Mouse (Mus musculus): ENCODE data around the gene Exoc3. TPM values are rescaled to one million over a fixed set of nuclear protein-coding genes. Genes with fewer than 3 reads are reported as not detected.

Exoc3 gene
- polyA plus RNA-seq, 1 experiment from 2014 or later, result 44.2 TPM

- H3K4me3 ChIP-seq (ENCODE audit: low read depth, low read length), result no peak overlapping the region
- WGBS, result 68% methylated on average over 3 of the region's 3 CpGs
- H3K9me3 ChIP-seq (ENCODE audit: low read length), result no peaks in the 10 kb centered on the region
- no peak overlapping the region for H3K27ac ChIP-seq (ENCODE audit: low read length)
- no peak for ATAC-seq
- no peak overlapping the region for H3K4me2 ChIP-seq (replicated peaks; ENCODE audit: low read depth, low read length)
- DNase-seq (ENCODE audit: low spot score), result no peak
- peaks cover 17% of the 10 kb centered on the region; the same call in 1 of the 2 replicates for H3K27me3 ChIP-seq (replicated peaks; ENCODE audit: insufficient read depth, low read length)
- TF ChIP-seq EP300 (IDR thresholded peaks at IDR 0.05), result no peak
- no peak for TF ChIP-seq CTCF (IDR thresholded peaks at IDR 0.05)
- no peaks in the 10 kb centered on the region for H3K4me1 ChIP-seq (ENCODE audit: insufficient read depth, low read depth, low read length)
- no peaks in the 10 kb centered on the region for H3K36me3 ChIP-seq (ENCODE audit: insufficient read depth, low read length)
- no peak overlapping the region for H3K9ac ChIP-seq (replicated peaks; ENCODE audit: low read depth)
Measured at GRCm38 (mm10) chr13:74122632-74123031, 85.9 kb downstream of the Exoc3 start.

- Histone ChIP-seq H3K4me1 (ENCODE audit: insufficient read depth, low read depth, low read length) (no peaks in the 10 kb centered on the region), H3K9ac (replicated peaks; ENCODE audit: low read depth) (no peak overlapping the region), H3K4me3 (ENCODE audit: low read depth, low read length) (no peak overlapping the region), H3K9me3 (ENCODE audit: low read length) (no peaks in the 10 kb centered on the region), H3K27me3 (replicated peaks; ENCODE audit: insufficient read depth, low read length) (peaks cover 17% of the 10 kb centered on the region; the same call in 1 of the 2 replicates), H3K4me2 (replicated peaks; ENCODE audit: low read depth, low read length) (no peak overlapping the region), H3K36me3 (ENCODE audit: insufficient read depth, low read length) (no peaks in the 10 kb centered on the region), H3K27ac (ENCODE audit: low read length) (no peak overlapping the region)
- no peak for DNase-seq (ENCODE audit: low spot score)
- WGBS, result 39% methylated on average over 14 of the region's 14 CpGs
- ATAC-seq, result no peak
- no peak for TF ChIP-seq EP300 (IDR thresholded peaks at IDR 0.05)
- no peak for TF ChIP-seq CTCF (IDR thresholded peaks at IDR 0.05)
Measured at GRCm38 (mm10) chr13:74121795-74122330, 86.7 kb downstream of the Exoc3 start.

GRCm38 (mm10) chr13:74121141-74121602, 87.4 kb downstream of the Exoc3 start, which contains the start of gene Slc9a3:
Gene Slc9a3, plus strand, starts transcription at chr13:74121457.
- 0 out of 2 replicates have a peak, but pooled peaks have one; percentile 14 for ATAC-seq
- H3K4me1 ChIP-seq (ENCODE audit: insufficient read depth, low read depth, low read length), result no peaks in the 10 kb centered on the region
- no peak within 1 kb of the TSS; the same call in 1 of the 2 replicates for H3K4me3 ChIP-seq (ENCODE audit: low read depth, low read length)
- H3K27me3 ChIP-seq (replicated peaks; ENCODE audit: insufficient read depth, low read length), result peaks cover 17% of the 10 kb centered on the region; the same call in 1 of the 2 replicates
- 2% methylated on average over 31 of the region's 35 CpGs for WGBS
- no peak within 1 kb of the TSS for H3K27ac ChIP-seq (ENCODE audit: low read length)
- no peak within 1 kb of the TSS for H3K9ac ChIP-seq (replicated peaks; ENCODE audit: low read depth)
- peak within 1 kb of the TSS; percentile 46 for H3K4me2 ChIP-seq (replicated peaks; ENCODE audit: low read depth, low read length)
- no peaks in the 10 kb centered on the region for H3K9me3 ChIP-seq (ENCODE audit: low read length)
- no peaks in the 10 kb centered on the region for H3K36me3 ChIP-seq (ENCODE audit: insufficient read depth, low read length)
- TF ChIP-seq EP300 (IDR thresholded peaks at IDR 0.05) (no peak), CTCF (IDR thresholded peaks at IDR 0.05) (no peak)
- DNase-seq (ENCODE audit: low spot score), result no peak

Other genes with a start within 250 kb of the Exoc3 start
- not detected in 2 replicates for gene Zdhhc11, start 244.9 kb downstream of the Exoc3 start, polyA plus RNA-seq (2015; fragmentation: Nextera tagmentation; extraction: Ambion mirVana)
- gene Tppp, start 199.3 kb downstream of the Exoc3 start, polyA plus RNA-seq (2015; fragmentation: Nextera tagmentation; extraction: Ambion mirVana), result 3.9 and 5.1 TPM in 2 replicates
- gene Cep72, start 146.4 kb downstream of the Exoc3 start, polyA plus RNA-seq (2015; fragmentation: Nextera tagmentation; extraction: Ambion mirVana), result 3.9 and 4.4 TPM in 2 replicates
- not detected in 2 replicates for gene Slc9a3, start 87.3 kb downstream of the Exoc3 start, polyA plus RNA-seq (2015; fragmentation: Nextera tagmentation; extraction: Ambion mirVana)
- 0.21 and 0.37 TPM in 2 replicates for gene Ahrr, start 83.6 kb upstream of the Exoc3 start, polyA plus RNA-seq (2015; fragmentation: Nextera tagmentation; extraction: Ambion mirVana)
- 140 and 151 TPM in 2 replicates for gene Pdcd6, start 108.8 kb upstream of the Exoc3 start, polyA plus RNA-seq (2015; fragmentation: Nextera tagmentation; extraction: Ambion mirVana)
- gene Sdha, start 141.5 kb upstream of the Exoc3 start, polyA plus RNA-seq (2015; fragmentation: Nextera tagmentation; extraction: Ambion mirVana), result 141 and 162 TPM in 2 replicates
- 26.0 and 29.1 TPM in 2 replicates for gene Ccdc127, start 141.6 kb upstream of the Exoc3 start, polyA plus RNA-seq (2015; fragmentation: Nextera tagmentation; extraction: Ambion mirVana)
- not detected in 2 replicates for gene Lrrc14b, start 155.3 kb upstream of the Exoc3 start, polyA plus RNA-seq (2015; fragmentation: Nextera tagmentation; extraction: Ambion mirVana)
- 3.0 and 3.1 TPM in 2 replicates for gene Zfp72, start 182.1 kb upstream of the Exoc3 start, polyA plus RNA-seq (2015; fragmentation: Nextera tagmentation; extraction: Ambion mirVana)
- 120 and 125 TPM in 2 replicates for gene Ftl1-ps1, start 191.0 kb upstream of the Exoc3 start, polyA plus RNA-seq (2015; fragmentation: Nextera tagmentation; extraction: Ambion mirVana)

All from lung, postnatal 0 days (tissue).